Comparison of ENCODE assay signal across 12 mouse cellular contexts in genomic region chr10:3793825-3794224, GRCm38 (mm10).
"Had no signal": no experiment of that assay in that cellular context is flagged by ENCODE, and none has a peak within 500 bp of the region (broad histone marks: within the 10 kb centered on the region; RNA-seq: fewer than 3 reads in every experiment).

No protein-coding gene starts in this region.

- H3K4me2 ChIP-seq: midbrain, embryonic 13.5 days had no signal

- DNase-seq: kidney, adult 11 months; kidney, adult 9 months; kidney, postnatal 10 days; kidney, postnatal 4 days; lung, adult 18-20 months; right cerebral cortex, postnatal 4 days; spleen, adult 18-20 months; thymus, adult 18-20 months; thymus, postnatal 25 days had no signal

- H3K27me3 ChIP-seq: midbrain, embryonic 13.5 days had no signal

- H3K9me3 ChIP-seq: midbrain, embryonic 13.5 days had no signal

- H3K9ac ChIP-seq: liver, embryonic 14.5 days; midbrain, embryonic 13.5 days had no signal

- H3K4me1 ChIP-seq: midbrain, embryonic 13.5 days had no signal

- H3K4me3 ChIP-seq: layer of hippocampus, adult 2 months; midbrain, embryonic 13.5 days had no signal

- H3K36me3 ChIP-seq: midbrain, embryonic 13.5 days had no signal

- ATAC-seq: midbrain, embryonic 13.5 days had no signal

- H3K27ac ChIP-seq: layer of hippocampus, adult 2 months; liver, embryonic 14.5 days; midbrain, embryonic 13.5 days had no signal
